Mouse (Mus musculus): Measurements from ENCODE around the gene Osbpl7. TPM values are rescaled to one million over a fixed set of nuclear protein-coding genes. Genes with fewer than 3 reads are reported as not detected.

The Osbpl7 gene
- polyA plus RNA-seq, 1 experiment from 2014 or later = 6.6 TPM

- no peaks in the 10 kb centered on the region for H3K9me3 ChIP-seq (replicated peaks; ENCODE audit: low read length)
- TF ChIP-seq CTCF (IDR thresholded peaks at IDR 0.05; ENCODE audit: low read depth) = peak; percentile 51
- 89% methylated on average over 7 of the region's 7 CpGs for WGBS
- ATAC-seq (replicated peaks; ENCODE audit: low FRiP score, low read depth) (no peak), DNase-seq (ENCODE audit: low spot score) (no peak)
- no peak overlapping the region for H3K9ac ChIP-seq (ENCODE audit: low read depth, low read length)
- H3K4me3 ChIP-seq (replicated peaks; ENCODE audit: low read depth, low read length) = no peak overlapping the region
- no peak overlapping the region for H3K27ac ChIP-seq
- H3K27me3 ChIP-seq (ENCODE audit: insufficient read depth, low read length) = no peaks in the 10 kb centered on the region
- 0 out of 2 replicates have a peak, but pooled peaks cover 5% of the 10 kb centered on the region for H3K4me1 ChIP-seq (replicated peaks; ENCODE audit: insufficient read depth, low read length)
- no peak overlapping the region for H3K4me2 ChIP-seq (ENCODE audit: low read length)
- H3K36me3 ChIP-seq (ENCODE audit: insufficient read depth, low read length) = peaks cover 15% of the 10 kb centered on the region; the same call in 1 of the 2 replicates
These were observed 4.6 kb upstream of the Osbpl7 start for GRCm38 (mm10) chr11:97045861-97046260.

GRCm38 (mm10) chr11:97048090-97048650 is 2.3 kb upstream of the Osbpl7 start:
- ATAC-seq (replicated peaks; ENCODE audit: low FRiP score, low read depth) = no peak
- no peak overlapping the region for H3K27ac ChIP-seq
- H3K4me1 ChIP-seq (replicated peaks; ENCODE audit: insufficient read depth, low read length) = peaks cover 12% of the 10 kb centered on the region
- H3K27me3 ChIP-seq (ENCODE audit: insufficient read depth, low read length) = no peaks in the 10 kb centered on the region
- DNase-seq (ENCODE audit: low spot score) = no peak
- no peak overlapping the region for H3K9ac ChIP-seq (ENCODE audit: low read depth, low read length)
- TF ChIP-seq CTCF (IDR thresholded peaks at IDR 0.05; ENCODE audit: low read depth) = no peak
- no peak overlapping the region for H3K4me2 ChIP-seq (ENCODE audit: low read length)
- 77% methylated on average over 8 of the region's 8 CpGs for WGBS
- no peak overlapping the region for H3K4me3 ChIP-seq (replicated peaks; ENCODE audit: low read depth, low read length)
- no peaks in the 10 kb centered on the region for H3K9me3 ChIP-seq (replicated peaks; ENCODE audit: low read length)
- peaks cover 15% of the 10 kb centered on the region; the same call in 1 of the 2 replicates for H3K36me3 ChIP-seq (ENCODE audit: insufficient read depth, low read length)

DNA sequence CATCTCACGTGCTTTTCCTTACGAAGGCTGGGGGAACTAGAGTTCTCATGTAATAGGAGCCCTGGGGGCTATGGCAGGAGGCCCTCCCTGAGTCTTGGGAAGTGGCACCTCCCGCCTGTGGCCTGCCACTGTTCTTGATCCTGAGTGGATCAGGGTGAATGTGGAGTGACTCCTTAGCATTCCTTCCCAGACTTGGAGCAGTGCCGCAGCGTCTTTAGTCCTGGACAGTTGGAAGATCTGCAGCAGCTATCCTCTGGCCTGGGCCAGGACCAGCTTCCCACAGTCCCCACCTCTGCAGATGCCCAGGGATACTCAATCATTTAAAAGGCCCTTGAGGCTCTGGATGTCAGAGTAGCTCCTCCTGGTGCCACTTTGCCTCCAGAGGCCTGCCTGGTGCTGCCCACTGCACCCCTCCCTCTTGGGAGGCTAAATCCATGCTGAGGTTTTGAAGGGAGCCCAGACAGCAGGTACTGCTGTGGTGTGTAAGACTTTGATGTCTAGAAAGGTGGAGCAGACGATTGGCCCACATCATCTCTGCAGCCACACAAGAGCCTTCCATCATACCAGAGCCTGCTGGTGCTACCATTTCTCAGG is 839 bp upstream of the Osbpl7 start:
- WGBS = 74% methylated on average over 6 of the region's 6 CpGs
- no peak for TF ChIP-seq CTCF (IDR thresholded peaks at IDR 0.05; ENCODE audit: low read depth)
- no peak overlapping the region for H3K9ac ChIP-seq (ENCODE audit: low read depth, low read length)
- DNase-seq (ENCODE audit: low spot score) (no peak), ATAC-seq (replicated peaks; ENCODE audit: low FRiP score, low read depth) (no peak)
- H3K27ac ChIP-seq = no peak overlapping the region
- no peak overlapping the region; the same call in 1 of the 2 replicates for H3K4me2 ChIP-seq (ENCODE audit: low read length)
- H3K4me1 ChIP-seq (replicated peaks; ENCODE audit: insufficient read depth, low read length) = peaks cover 12% of the 10 kb centered on the region
- H3K4me3 ChIP-seq (replicated peaks; ENCODE audit: low read depth, low read length) = no peak overlapping the region
- peaks cover 22% of the 10 kb centered on the region for H3K36me3 ChIP-seq (ENCODE audit: insufficient read depth, low read length)
- H3K9me3 ChIP-seq (replicated peaks; ENCODE audit: low read length) = no peaks in the 10 kb centered on the region
- H3K27me3 ChIP-seq (ENCODE audit: insufficient read depth, low read length) = no peaks in the 10 kb centered on the region

DNA sequence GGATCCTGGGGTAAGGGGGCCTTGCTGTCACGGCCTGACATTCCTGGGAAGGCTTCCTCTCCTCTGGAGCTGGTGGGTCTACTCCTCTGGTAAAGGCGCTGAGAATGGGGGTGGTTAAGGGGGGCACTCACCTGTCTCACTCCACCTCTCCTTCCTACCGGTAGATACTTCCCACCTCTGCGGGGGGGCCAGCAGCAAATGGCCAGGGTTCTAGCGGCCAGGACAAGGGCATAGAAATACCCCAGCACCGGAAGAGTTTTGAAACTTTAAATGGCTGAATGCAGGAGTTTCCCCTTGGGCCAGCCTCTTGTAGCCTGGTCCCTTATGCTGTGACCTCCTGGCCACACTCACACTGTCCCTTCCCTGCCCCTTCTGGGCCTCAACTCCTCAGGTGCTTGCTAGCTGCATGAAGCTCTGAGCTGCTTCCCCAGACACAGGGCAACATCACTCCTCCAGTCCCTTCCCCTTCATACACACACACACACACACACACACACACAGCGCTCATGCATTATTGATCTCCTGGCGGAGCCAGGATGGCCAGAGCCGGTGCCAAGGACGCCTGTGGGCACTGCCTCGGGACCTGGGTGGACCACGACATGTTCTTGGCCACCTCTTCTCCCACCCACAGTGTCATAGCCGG is 637 bp downstream of the Osbpl7 start:
- H3K4me2 ChIP-seq (ENCODE audit: low read length) = peak overlapping the region; percentile 90
- peak overlapping the region; percentile 71; the same call in 1 of the 2 replicates for H3K27ac ChIP-seq
- H3K4me1 ChIP-seq (replicated peaks; ENCODE audit: insufficient read depth, low read length) = peaks cover 12% of the 10 kb centered on the region
- peak overlapping the region; percentile 86 for H3K9ac ChIP-seq (ENCODE audit: low read depth, low read length)
- H3K27me3 ChIP-seq (ENCODE audit: insufficient read depth, low read length) = no peaks in the 10 kb centered on the region
- H3K36me3 ChIP-seq (ENCODE audit: insufficient read depth, low read length) = peaks cover 36% of the 10 kb centered on the region
- WGBS = 19% methylated on average over 13 of the region's 13 CpGs
- ATAC-seq (replicated peaks; ENCODE audit: low FRiP score, low read depth) = no peak
- no peak for TF ChIP-seq CTCF (IDR thresholded peaks at IDR 0.05; ENCODE audit: low read depth)
- H3K9me3 ChIP-seq (replicated peaks; ENCODE audit: low read length) = no peaks in the 10 kb centered on the region
- peak overlapping the region; percentile 72 for H3K4me3 ChIP-seq (replicated peaks; ENCODE audit: low read depth, low read length)
- no peak for DNase-seq (ENCODE audit: low spot score)

GRCm38 (mm10) chr11:97052219-97052646 is 1.8 kb downstream of the Osbpl7 start:
- no peaks in the 10 kb centered on the region for H3K9me3 ChIP-seq (replicated peaks; ENCODE audit: low read length)
- H3K9ac ChIP-seq (ENCODE audit: low read depth, low read length) = 0 out of 2 replicates have a peak overlapping the region, but pooled peaks have one; percentile 86
- peaks cover 12% of the 10 kb centered on the region for H3K4me1 ChIP-seq (replicated peaks; ENCODE audit: insufficient read depth, low read length)
- DNase-seq (ENCODE audit: low spot score) (peak; percentile 33), ATAC-seq (replicated peaks; ENCODE audit: low FRiP score, low read depth) (peak; percentile 37; the same call in 1 of the 2 replicates)
- peaks cover 38% of the 10 kb centered on the region for H3K36me3 ChIP-seq (ENCODE audit: insufficient read depth, low read length)
- no peak for TF ChIP-seq CTCF (IDR thresholded peaks at IDR 0.05; ENCODE audit: low read depth)
- no peak overlapping the region for H3K4me3 ChIP-seq (replicated peaks; ENCODE audit: low read depth, low read length)
- no peak overlapping the region for H3K27ac ChIP-seq
- WGBS = 28% methylated on average over 11 of the region's 11 CpGs
- peak overlapping the region; percentile 90 for H3K4me2 ChIP-seq (ENCODE audit: low read length)
- no peaks in the 10 kb centered on the region for H3K27me3 ChIP-seq (ENCODE audit: insufficient read depth, low read length)

DNA sequence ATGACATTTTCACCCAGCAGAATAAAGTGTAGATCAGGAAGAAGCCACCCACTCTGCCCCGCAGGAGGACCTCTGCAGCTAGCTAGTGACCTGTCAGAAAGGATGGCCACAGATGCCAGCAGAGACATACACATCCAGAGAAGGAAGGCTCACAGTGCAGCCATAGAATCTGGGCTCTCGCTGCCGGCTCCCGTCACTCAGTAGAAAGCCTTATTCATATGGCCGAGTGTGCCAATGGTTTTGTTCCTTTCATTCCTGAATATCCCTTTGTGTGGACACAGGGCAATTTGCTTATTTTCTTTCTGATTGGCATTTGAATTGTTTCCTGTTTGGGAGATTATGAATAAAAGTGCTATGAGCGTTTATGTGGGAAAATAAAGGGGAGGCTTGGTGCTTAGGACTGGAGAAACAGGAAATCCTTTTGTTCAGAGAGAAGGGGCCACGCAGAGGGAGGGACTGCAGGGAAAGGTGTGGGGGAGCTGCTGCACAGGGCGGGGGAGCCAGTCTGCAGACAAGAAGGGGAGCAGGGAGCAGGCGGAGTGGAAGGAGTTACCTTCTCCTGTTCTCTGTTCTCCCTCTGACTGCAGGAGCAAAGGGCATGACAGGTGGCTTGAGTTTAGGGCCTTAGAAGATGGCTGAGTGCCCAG is 13.0 kb downstream of the Osbpl7 start:
- Histone ChIP-seq H3K27me3 (ENCODE audit: insufficient read depth, low read length) (no peaks in the 10 kb centered on the region), H3K27ac (no peak overlapping the region), H3K4me2 (ENCODE audit: low read length) (no peak overlapping the region), H3K9ac (ENCODE audit: low read depth, low read length) (no peak overlapping the region), H3K9me3 (replicated peaks; ENCODE audit: low read length) (no peaks in the 10 kb centered on the region), H3K4me3 (replicated peaks; ENCODE audit: low read depth, low read length) (no peak overlapping the region), H3K4me1 (replicated peaks; ENCODE audit: insufficient read depth, low read length) (0 out of 2 replicates have a peak, but pooled peaks cover 2% of the 10 kb centered on the region), H3K36me3 (ENCODE audit: insufficient read depth, low read length) (peaks cover 30% of the 10 kb centered on the region; the same call in 1 of the 2 replicates)
- no peak for TF ChIP-seq CTCF (IDR thresholded peaks at IDR 0.05; ENCODE audit: low read depth)
- DNase-seq (ENCODE audit: low spot score) (peak; percentile 24), ATAC-seq (replicated peaks; ENCODE audit: low FRiP score, low read depth) (no peak)
- 44% methylated on average over 9 of the region's 9 CpGs for WGBS
